Mouse (Mus musculus): ENCODE data around the gene Gm867.

The Gm867 gene

GRCm38 (mm10) chr10:75936909-75937667 is 3.4 kb downstream of the Gm867 start:
- DNase-seq (ENCODE audit: low spot score in 2 of 2): no peak

DNA sequence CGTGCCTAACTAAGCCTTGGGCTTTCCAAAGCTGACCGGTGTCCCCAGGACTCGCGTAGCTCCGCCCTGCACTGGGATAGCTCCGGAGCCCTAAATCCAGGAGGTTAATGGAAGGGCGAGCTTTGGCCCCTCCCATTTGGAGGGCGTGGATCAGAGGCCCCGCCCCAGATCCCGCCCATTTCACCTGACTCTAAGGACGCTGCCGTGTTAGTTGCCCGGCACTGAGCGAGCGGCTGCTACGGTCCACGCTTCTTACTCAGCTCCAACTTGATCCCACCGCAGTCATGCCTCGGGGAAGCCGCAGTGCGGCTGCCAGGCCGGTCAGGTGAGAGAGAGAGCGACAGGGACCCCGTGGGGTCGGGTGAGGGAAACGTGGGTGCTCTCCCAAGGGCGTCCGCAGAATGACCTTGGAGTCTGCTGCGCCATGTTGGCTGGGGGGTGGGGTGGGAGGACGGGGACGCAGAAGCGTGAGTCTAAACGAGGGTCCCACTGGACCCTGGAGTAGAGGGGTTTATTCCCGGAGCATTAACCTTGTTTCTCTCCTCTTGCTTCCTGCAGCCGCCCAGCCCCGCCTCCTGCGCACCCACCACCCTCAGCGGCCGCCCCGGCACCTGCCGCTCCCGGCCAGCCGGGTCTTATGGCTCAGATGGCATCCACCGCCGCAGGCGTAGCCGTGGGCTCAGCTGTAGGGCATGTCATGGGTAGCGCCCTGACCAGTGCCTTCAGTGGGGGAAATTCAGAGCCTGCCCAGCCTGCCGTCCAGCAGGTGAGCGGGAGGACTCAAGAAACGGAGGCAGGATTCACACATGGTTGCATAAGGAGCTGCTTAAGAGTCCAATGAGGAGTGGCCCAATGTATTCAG is 4.6 kb downstream of the Gm867 start, which contains the start of gene Mmp11:
Mmp11 (minus strand) TSS at position 817 of the 862 bp plus-strand sequence.
- DNase-seq (ENCODE audit: low spot score in 2 of 2): peak; percentile 71 to 78

- no peak for DNase-seq (ENCODE audit: low spot score in 2 of 2)
Observed at GRCm38 (mm10) chr10:75934991-75935390, 5.5 kb downstream of the Gm867 start.

DNA sequence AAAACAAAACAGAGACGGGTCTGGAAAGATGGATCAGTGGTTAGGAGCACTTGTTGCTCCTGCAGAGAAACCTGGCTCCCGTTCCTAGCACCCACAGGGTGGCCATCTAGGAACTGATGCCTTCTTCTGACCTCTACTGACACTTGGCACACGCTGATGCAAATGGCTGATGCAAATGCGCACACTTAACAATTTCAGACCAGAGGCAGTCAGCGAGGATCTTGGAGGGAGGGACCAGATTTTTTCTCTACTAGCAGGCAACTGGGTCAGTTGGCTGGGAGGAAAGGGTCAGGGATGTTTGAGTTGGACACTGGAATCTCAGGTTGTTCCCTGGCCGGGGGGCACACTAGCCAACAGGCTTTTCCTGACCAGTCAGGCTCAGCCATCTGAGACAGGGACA is 7.6 kb downstream of the Gm867 start, which contains the start of gene Chchd10:
Chchd10 (plus strand) TSS at position 240 of the 400 bp plus-strand sequence.
- DNase-seq (ENCODE audit: low spot score in 2 of 2): no peak

DNA sequence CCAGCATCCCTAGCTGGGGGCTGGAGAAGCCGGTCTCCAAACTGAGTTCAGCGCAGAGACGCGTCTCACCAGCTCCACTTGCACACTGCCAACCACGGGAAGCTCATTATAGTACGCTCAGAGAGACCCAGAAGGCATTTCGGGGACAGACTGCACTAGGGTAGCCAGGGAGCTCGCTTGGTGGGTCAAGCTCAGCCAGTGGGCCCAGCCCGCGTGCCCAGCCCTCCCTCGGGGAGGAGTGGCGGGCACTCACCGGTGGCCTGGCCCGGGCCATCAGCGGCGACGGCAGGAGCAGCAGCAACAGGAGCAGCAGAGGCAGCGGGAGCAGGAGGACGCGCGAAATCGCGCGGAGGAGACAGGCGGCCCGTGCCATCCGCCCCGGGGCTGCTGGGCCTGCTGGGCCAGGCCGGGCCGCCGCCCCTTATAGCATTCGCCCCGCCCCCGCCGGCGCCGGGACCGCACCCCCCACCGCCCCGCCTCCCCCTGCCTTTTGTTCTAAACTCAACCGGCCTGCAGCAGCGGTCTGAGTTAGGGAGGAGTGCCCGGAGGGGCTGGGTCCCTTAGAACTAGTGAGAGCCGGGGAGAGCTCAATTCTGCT is 8.3 kb downstream of the Gm867 start:
- peak in 1 of 2 experiments; percentile 43 for DNase-seq (ENCODE audit: low spot score in 2 of 2)

- no peak for DNase-seq (ENCODE audit: low spot score in 2 of 2)
Observed at GRCm38 (mm10) chr10:75931311-75931710, 9.2 kb downstream of the Gm867 start.

DNA sequence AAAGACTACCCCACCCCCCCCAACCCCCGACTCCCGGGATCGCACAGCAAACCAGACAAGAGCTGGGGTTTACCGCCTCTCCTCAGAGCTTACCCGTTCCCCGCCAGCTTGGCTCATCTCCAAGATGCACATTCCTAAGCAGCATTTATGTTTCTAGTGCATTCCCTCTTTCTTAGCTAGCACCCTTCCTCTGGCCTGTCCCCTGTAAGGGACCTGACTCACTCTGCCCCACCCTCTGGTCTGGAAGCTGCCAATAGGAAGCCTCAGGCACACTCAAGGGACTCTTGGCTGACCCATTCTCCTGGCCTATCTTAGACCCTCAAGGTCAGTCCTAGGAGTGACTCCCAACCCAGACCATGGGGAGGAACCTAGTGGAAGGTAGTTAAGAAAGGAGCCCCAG is 10.2 kb downstream of the Gm867 start:
- DNase-seq (ENCODE audit: low spot score in 2 of 2): no peak

- no peak for DNase-seq (ENCODE audit: low spot score in 2 of 2)
Observed at GRCm38 (mm10) chr10:75926396-75926795, 14.1 kb downstream of the Gm867 start.

DNA sequence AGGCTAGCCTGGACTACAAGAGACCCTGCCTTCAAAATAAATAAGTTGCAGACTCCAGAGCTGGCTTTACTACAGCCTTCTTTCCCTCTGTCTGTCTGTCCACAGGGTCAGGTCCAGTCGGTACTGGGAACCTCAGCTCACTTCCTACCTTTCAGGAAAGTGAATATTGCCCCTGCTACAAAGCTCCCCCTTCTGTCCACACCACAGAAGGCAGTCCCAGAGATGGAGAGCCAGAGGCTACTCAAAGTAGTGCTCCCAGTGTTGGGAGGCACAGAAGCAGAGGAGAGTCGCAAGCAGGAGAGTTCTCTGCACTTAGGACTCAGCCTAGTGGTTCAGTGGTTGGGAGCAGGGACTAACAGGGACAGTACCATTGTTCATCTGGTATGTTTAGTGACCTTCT is 16.1 kb downstream of the Gm867 start:
- DNase-seq (ENCODE audit: low spot score in 2 of 2): no peak

GRCm38 (mm10) chr10:75921726-75922560 is 18.5 kb downstream of the Gm867 start:
- DNase-seq (ENCODE audit: low spot score in 2 of 2): peak; percentile 53 to 66

GRCm38 (mm10) chr10:75921026-75921725 is 19.3 kb downstream of the Gm867 start, which contains the start of gene Smarcb1:
TSS of gene Smarcb1 (minus strand) at chr10:75921617.
- DNase-seq (ENCODE audit: low spot score in 2 of 2): peak; percentile 96 to 97

- no peak for DNase-seq (ENCODE audit: low spot score in 2 of 2)
Observed at GRCm38 (mm10) chr10:75919026-75919425, 21.4 kb downstream of the Gm867 start.

DNA sequence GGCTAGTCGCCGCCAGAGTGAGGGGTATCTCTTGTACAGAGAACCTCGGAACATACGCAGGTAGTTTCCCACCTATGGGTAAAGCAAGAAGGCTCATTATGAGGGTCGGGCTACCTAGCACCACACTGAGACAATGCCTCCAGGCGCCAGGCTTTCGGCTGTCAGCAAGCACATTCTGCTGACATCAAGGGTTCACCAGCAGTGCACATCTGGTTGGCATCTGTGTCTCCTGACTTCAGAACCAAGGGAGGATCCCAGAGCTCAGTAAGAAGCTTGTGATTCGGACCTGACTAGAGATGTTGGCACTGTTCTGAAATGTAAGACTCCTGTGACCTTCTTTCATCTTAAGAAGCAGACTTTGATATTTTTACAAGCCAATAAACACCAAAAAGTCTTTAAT is 23.6 kb downstream of the Gm867 start:
- DNase-seq (ENCODE audit: low spot score in 2 of 2): no peak

- DNase-seq (ENCODE audit: low spot score in 2 of 2): no peak
Observed at GRCm38 (mm10) chr10:75915557-75915956, 24.9 kb downstream of the Gm867 start.

GRCm38 (mm10) chr10:75913013-75913589 is 27.4 kb downstream of the Gm867 start:
- DNase-seq (ENCODE audit: low spot score in 2 of 2): no peak

DNA sequence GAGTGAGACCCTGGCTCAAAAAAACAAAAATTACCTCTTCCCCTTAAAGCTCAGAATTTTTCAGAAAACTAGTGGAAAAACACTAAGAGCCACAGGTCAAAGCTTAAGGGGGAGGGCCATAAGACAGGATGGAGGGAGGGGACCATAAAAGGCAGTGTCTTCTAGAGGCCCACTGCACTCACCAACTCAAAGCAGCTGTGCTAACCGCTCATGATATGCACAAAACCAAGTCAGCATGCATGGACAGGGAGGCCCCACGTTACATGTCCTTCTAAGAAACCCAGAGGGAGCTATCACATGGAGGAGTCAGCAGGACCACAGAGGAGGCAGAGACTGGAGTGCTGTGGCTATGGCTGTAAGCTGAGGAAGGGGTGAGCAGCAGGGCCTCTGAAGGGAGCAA is 29.8 kb downstream of the Gm867 start:
- no peak for DNase-seq (ENCODE audit: low spot score in 2 of 2)

DNA sequence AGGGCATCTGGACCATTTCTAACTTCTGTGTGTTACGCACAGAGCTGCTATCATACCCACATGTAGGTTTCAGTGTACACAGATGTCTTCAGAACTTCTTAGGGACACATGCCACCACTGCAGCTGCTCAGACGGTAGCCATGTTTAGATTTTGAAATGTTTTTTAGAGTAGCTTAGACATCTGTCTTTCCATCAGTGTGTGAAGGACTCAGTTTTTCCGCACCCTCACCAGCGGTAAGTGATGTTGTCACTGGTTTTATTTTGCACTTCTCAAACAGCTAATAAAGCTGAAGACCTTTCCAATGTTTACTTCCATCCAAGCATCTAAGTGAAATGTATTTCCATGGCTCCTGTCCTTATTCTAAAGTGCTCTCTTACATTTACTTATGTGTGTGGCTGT is 33.6 kb downstream of the Gm867 start:
- DNase-seq (ENCODE audit: low spot score in 2 of 2): no peak

GRCm38 (mm10) chr10:75904391-75904790 is 36.1 kb downstream of the Gm867 start:
- DNase-seq (ENCODE audit: low spot score in 2 of 2): no peak

DNA sequence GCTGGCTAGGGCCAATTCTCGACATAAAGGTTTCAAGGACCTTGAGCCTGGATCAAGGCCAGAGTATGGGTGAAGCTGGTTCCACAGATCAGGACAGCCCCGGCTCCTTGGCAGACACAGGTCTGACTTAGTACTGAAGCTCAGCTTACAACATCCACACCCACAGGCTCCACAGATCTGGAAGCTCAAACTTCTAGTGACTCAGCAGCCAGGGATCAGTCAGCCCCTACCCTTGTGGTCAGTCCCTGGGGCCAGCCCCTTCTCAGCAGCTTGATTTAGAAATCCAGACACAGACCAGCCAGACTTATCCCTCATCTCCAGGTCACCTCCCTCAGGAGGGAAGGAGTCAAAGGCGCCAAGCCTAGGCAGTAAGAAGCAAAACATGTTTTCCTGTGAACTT is 41.6 kb downstream of the Gm867 start:
- no peak for DNase-seq (ENCODE audit: low spot score in 2 of 2)

GRCm38 (mm10) chr10:75898039-75898564 is 42.4 kb downstream of the Gm867 start:
- DNase-seq (ENCODE audit: low spot score in 2 of 2): no peak
